Mouse (Mus musculus): ENCODE measurements around the gene Gadl1. TPM values are rescaled to one million over a fixed set of nuclear protein-coding genes. Genes with fewer than 3 reads are reported as not detected.

Gene Gadl1
- polyA plus RNA-seq, 1 experiment from 2014 or later, result 0.60 TPM

DNA sequence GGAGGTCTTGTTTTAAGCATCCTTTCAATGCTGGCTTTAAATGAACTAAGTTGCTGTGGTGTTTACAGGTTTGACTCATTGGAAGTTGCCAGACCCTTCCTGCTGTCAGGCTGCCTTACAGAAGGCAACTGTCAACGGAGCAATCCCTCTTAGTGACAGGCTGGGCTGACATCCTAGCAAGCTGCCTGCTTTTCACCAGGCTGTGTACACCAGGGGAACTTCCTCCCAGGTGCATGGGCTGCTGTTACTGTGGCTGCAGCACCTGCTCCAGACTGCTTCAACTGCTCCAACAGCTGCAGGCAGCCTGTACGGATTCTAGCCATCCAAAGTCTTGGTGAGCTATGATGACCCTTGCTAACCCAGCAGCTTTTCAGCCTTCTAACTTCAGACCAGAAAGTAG lies 167.7 kb downstream of the Gadl1 start:
- Histone ChIP-seq H3K36me3 (no peaks in the 10 kb centered on the region), H3K4me2 (replicated peaks) (no peak overlapping the region), H3K9me3 (no peaks in the 10 kb centered on the region), H3K9ac (no peak overlapping the region), H3K4me3 (no peak overlapping the region), H3K27ac (no peak overlapping the region), H3K4me1 (0 out of 2 replicates have a peak, but pooled peaks cover 3% of the 10 kb centered on the region), H3K27me3 (no peaks in the 10 kb centered on the region)
- ATAC-seq (ENCODE audit: low FRiP score, low read depth), result no peak
- 47% methylated on average over 2 of the region's 2 CpGs for WGBS

DNA sequence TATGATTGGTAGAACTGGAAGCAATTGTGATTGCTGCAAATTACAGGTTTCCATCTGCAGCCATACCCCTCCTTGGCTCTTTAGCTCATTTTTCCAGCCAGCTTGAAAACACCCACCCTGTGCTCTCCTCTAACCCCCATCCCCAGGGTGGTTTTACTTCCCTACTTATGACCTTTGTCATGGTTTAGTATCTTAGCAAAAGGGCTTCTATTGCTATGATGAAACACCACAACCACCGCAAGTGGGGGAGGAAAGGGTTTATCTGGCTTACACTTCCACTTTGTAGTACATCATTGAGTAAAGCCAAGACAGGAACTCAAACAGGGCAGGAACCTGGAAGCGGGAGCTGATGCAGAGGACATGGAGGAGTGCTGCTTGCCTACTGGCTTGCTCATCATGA lies 168.2 kb downstream of the Gadl1 start:
- Histone ChIP-seq H3K27ac (no peak overlapping the region), H3K27me3 (no peaks in the 10 kb centered on the region), H3K36me3 (no peaks in the 10 kb centered on the region), H3K4me1 (0 out of 2 replicates have a peak, but pooled peaks cover 3% of the 10 kb centered on the region), H3K9me3 (no peaks in the 10 kb centered on the region), H3K4me3 (no peak overlapping the region), H3K4me2 (replicated peaks) (no peak overlapping the region), H3K9ac (no peak overlapping the region)
- ATAC-seq (ENCODE audit: low FRiP score, low read depth), result no peak
- WGBS, result 84% methylated on average over 2 of the region's 2 CpGs

DNA sequence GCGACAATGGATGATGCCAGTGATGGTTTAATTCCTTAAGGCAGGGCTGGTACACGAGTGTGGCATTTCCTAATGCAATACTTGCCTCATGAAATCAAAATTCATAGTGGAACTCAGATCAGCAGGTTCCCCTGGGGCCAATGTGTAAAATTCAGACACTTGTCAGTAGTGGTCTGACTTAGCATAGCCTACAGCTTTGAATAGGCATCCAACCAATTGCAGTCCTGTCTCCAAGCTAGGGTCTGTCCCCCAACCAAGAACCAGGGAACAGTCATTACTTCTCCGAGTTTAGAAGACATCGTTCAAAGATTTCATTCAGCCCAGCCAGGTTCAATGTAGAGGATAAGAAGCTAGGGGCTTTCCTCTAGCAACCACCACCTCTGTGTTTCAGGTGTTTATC lies 172.5 kb downstream of the Gadl1 start:
- Histone ChIP-seq H3K4me1 (0 out of 2 replicates have a peak, but pooled peaks cover 3% of the 10 kb centered on the region), H3K27ac (no peak overlapping the region), H3K36me3 (no peaks in the 10 kb centered on the region), H3K27me3 (no peaks in the 10 kb centered on the region), H3K4me3 (no peak overlapping the region), H3K4me2 (replicated peaks) (no peak overlapping the region), H3K9ac (no peak overlapping the region), H3K9me3 (no peaks in the 10 kb centered on the region)
- ATAC-seq (ENCODE audit: low FRiP score, low read depth), result no peak
- 84% methylated on average over 4 of the region's 4 CpGs for WGBS

DNA sequence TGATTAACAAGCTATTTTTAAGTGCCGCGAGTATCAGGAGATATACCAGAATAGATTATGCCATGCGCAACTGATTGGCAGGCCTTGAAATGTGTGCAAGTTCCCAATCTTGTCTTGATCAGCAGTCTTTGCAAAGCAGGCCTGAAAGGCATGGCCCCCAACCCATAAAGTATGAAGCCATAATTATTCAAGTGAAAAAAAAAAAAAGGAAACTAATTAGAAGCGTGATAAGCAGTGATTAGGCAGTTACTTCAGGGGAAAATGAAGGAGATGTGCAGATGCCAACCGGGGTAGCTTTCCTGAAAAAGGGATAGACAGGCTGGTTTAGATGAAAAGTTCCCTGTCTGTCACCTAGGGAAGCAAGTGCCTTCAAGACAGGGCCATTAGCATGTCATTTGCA lies 174.0 kb downstream of the Gadl1 start:
- no peak for ATAC-seq (ENCODE audit: low FRiP score, low read depth)
- Histone ChIP-seq H3K4me2 (replicated peaks) (no peak overlapping the region), H3K4me3 (no peak overlapping the region), H3K4me1 (no peaks in the 10 kb centered on the region), H3K36me3 (peaks cover 5% of the 10 kb centered on the region; the same call in 1 of the 2 replicates), H3K9me3 (no peaks in the 10 kb centered on the region), H3K9ac (no peak overlapping the region), H3K27me3 (no peaks in the 10 kb centered on the region), H3K27ac (no peak overlapping the region)
- 89% methylated on average over 5 of the region's 5 CpGs for WGBS

DNA sequence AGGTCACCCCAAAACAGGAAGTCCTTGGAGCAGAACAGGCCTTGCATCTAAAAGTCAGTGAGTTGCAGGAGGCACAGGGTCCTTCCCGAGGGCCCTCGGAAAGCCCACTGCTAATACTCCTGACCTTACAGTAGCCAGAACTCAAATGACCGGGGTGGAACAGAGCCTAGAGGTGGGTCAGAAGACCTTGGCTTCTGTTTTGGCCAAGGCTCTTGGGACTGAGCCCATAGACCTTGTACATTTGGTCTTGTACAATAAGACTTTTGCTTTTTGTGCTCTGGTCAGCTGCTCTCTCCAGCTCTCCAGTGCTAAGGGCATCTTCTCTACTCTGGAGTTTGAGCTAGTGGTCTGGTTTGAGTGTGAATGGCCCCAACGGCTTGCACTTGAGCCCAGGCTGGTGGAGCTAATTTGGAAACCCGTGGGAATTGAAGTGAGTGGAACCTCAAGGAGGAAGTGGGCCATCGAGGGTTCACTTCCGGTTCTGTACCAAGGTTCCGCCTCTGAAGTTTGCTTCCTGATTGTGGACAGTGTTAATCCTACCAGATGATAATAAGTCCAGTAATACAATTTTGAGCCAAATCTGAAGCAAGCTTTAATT lies 174.6 kb downstream of the Gadl1 start:
- no peak for ATAC-seq (ENCODE audit: low FRiP score, low read depth)
- H3K27me3 ChIP-seq, result no peaks in the 10 kb centered on the region

DNA sequence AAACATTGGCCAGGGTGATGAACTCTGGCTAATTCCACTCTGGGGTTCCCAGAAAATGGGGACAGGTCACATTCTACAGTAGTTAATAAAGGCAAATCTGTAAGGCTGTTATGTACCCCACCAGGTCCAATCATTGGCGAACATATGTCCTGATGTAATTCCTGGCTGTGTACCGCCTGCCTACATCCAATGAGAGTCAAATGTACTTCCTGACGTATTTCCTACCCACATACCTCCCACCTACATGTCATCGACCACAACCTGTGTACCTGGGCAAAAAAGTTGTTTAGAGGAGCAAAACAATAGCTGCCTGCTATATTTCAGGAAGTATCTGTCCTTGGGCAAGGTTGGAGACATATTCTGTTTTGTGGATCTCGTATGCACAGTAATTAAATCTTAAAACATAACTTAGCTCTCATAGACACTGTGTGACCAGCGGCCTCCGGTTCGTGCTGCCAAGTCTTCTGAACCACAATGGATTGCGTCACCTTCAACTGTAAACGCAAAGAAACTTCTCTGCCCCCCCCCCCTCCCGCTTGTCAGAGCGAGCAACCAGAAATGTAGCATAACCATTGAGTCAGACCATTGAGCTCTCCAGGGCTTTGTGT lies 175.2 kb downstream of the Gadl1 start:
- ATAC-seq (ENCODE audit: low FRiP score, low read depth), result no peak
- Histone ChIP-seq H3K4me3 (no peak overlapping the region), H3K36me3 (peaks cover 16% of the 10 kb centered on the region)

More for the DNA sequence above, 174.6 kb downstream of the Gadl1 start:
- Histone ChIP-seq H3K4me2 (replicated peaks) (no peak overlapping the region), H3K9me3 (no peaks in the 10 kb centered on the region), H3K9ac (no peak overlapping the region), H3K4me1 (no peaks in the 10 kb centered on the region), H3K27ac (no peak overlapping the region), H3K36me3 (peaks cover 10% of the 10 kb centered on the region), H3K4me3 (no peak overlapping the region)
- WGBS, result 86% methylated on average over 8 of the region's 8 CpGs

DNA sequence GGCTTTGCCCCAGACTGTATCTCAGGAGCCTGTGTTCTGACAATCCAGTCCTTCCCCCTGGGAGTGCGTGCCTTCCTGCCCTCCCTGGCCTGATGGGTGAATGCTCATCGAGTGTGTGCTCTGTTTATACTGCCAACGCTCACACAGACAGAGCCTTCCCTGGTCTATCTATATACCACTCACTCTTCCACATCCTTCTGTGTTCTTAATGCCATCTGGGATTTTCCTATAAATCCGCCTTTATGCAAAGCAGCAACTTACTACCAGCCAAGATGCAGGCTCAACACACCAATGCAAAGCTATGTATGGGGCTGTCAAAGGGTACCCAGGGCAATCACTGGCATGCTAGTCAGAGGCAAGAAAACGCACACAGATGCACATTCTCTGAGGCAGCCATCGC lies 176.7 kb downstream of the Gadl1 start:
- Histone ChIP-seq H3K27ac (no peak overlapping the region), H3K27me3 (no peaks in the 10 kb centered on the region), H3K4me3 (no peak overlapping the region), H3K4me1 (no peaks in the 10 kb centered on the region), H3K36me3 (peaks cover 32% of the 10 kb centered on the region), H3K9me3 (no peaks in the 10 kb centered on the region), H3K9ac (no peak overlapping the region), H3K4me2 (replicated peaks) (no peak overlapping the region)
- 87% methylated on average over 6 of the region's 6 CpGs for WGBS
- no peak for ATAC-seq (ENCODE audit: low FRiP score, low read depth)

More for the DNA sequence above, 175.2 kb downstream of the Gadl1 start:
- Histone ChIP-seq H3K9me3 (no peaks in the 10 kb centered on the region), H3K4me2 (replicated peaks) (no peak overlapping the region), H3K4me1 (no peaks in the 10 kb centered on the region), H3K27me3 (no peaks in the 10 kb centered on the region), H3K9ac (no peak overlapping the region), H3K27ac (no peak overlapping the region)
- 92% methylated on average over 12 of the region's 12 CpGs for WGBS

DNA sequence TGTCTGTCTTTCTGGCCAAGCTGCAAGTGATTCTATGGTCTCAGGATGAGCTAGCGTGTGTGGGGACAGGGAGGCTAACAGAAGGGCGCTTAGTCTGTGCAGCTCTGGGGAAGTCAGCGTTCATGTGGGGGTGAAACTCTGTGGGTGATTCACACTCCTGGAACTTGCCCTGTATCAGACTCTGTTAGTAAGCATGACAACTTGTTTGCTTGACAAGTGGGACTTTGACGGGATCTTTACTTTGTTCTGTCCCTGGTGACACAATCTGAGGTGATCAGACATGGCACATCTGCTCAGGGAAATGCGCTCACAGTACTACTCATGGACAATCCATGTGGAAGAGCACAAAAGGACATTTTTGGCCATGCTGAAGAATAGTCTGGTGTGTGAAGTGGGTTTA lies 178.0 kb downstream of the Gadl1 start:
- Histone ChIP-seq H3K27ac (no peak overlapping the region), H3K4me3 (no peak overlapping the region), H3K9me3 (no peaks in the 10 kb centered on the region), H3K9ac (no peak overlapping the region), H3K4me1 (peaks cover 5% of the 10 kb centered on the region; the same call in 1 of the 2 replicates), H3K27me3 (no peaks in the 10 kb centered on the region), H3K36me3 (peaks cover 42% of the 10 kb centered on the region), H3K4me2 (replicated peaks) (no peak overlapping the region)
- WGBS, result 96% methylated on average over 5 of the region's 5 CpGs
- ATAC-seq (ENCODE audit: low FRiP score, low read depth), result no peak

DNA sequence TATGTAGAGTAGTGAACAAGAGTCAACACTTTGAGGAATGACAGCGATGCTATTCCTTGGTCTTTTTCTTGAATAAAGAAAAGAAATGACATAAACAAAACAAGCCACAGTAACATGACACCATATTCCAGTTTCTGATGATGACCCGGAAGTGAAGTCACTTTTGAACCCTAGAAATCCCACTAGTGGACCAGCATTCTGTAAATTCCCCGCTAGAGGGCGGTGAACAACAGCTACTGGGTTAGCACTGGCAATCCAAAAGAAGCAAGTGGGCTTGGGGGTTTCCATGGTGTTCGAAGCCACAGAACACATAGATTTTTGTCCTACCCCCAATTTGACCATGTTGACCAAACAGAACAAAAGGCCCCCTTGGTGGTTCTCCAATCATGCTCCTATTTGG lies 178.6 kb downstream of the Gadl1 start:
- ATAC-seq (ENCODE audit: low FRiP score, low read depth), result no peak

DNA sequence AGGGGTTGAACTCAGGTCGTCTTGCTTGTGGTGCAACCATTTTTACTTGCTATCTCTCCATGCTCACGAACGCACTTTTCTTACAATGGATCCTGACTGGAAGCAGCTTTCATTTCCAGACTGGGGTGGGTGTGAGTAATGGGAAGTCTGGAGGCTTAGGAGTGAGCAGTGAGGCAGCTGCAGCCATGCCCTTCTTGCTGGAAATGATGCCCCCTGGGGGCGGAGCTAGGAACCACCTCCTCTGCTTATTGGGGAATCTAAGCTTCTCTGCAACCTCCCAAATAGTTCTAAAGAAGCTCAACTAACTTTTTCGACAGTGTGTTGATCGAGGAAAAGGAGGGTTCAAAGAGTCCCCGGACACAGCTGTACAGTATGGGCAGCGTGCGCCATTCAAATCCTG lies 179.7 kb downstream of the Gadl1 start:
- Histone ChIP-seq H3K36me3 (peaks cover 56% of the 10 kb centered on the region), H3K9ac (no peak overlapping the region)

More for the DNA sequence above, 178.6 kb downstream of the Gadl1 start:
- no peak overlapping the region for H3K27ac ChIP-seq
- H3K36me3 ChIP-seq, result peaks cover 49% of the 10 kb centered on the region
- H3K4me2 ChIP-seq (replicated peaks), result no peak overlapping the region
- no peak overlapping the region for H3K9ac ChIP-seq
- WGBS, result 30% methylated on average over 5 of the region's 5 CpGs
- H3K4me1 ChIP-seq, result peaks cover 11% of the 10 kb centered on the region
- H3K27me3 ChIP-seq, result no peaks in the 10 kb centered on the region
- H3K4me3 ChIP-seq, result no peak overlapping the region
- no peaks in the 10 kb centered on the region for H3K9me3 ChIP-seq

DNA sequence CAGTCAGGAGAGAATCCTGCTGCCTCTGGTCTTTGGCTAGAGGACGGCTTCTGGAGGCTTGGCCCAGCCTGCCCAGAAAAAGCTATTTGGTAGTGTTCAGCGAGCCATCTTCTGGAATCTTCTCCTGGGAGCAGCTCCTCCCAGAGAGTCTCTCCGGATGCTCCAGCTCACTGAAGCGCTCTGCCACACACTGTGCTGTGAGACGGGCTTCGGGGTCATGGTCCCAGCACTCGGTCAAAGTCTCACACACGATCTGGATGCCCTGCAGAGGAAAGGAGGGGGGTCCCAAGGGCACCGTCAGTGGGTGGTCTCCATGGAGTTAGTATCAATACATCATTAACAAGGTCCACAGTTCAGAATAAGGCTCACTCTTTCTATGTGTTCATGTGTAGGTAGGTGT lies 181.0 kb downstream of the Gadl1 start:
- H3K9me3 ChIP-seq, result no peaks in the 10 kb centered on the region
- 94% methylated on average over 9 of the region's 9 CpGs for WGBS
- no peak overlapping the region for H3K4me2 ChIP-seq (replicated peaks)
- H3K36me3 ChIP-seq, result peaks cover 64% of the 10 kb centered on the region
- no peak overlapping the region for H3K9ac ChIP-seq
- no peak overlapping the region for H3K4me3 ChIP-seq
- ATAC-seq (ENCODE audit: low FRiP score, low read depth), result no peak
- H3K27me3 ChIP-seq, result no peaks in the 10 kb centered on the region
- no peak overlapping the region for H3K27ac ChIP-seq
- peaks cover 14% of the 10 kb centered on the region for H3K4me1 ChIP-seq

More for the DNA sequence above, 179.7 kb downstream of the Gadl1 start:
- Histone ChIP-seq H3K4me2 (replicated peaks) (no peak overlapping the region), H3K4me1 (peaks cover 14% of the 10 kb centered on the region), H3K27ac (no peak overlapping the region), H3K27me3 (no peaks in the 10 kb centered on the region), H3K4me3 (no peak overlapping the region), H3K9me3 (no peaks in the 10 kb centered on the region)
- ATAC-seq (ENCODE audit: low FRiP score, low read depth), result no peak
- WGBS, result 90% methylated on average over 9 of the region's 9 CpGs

DNA sequence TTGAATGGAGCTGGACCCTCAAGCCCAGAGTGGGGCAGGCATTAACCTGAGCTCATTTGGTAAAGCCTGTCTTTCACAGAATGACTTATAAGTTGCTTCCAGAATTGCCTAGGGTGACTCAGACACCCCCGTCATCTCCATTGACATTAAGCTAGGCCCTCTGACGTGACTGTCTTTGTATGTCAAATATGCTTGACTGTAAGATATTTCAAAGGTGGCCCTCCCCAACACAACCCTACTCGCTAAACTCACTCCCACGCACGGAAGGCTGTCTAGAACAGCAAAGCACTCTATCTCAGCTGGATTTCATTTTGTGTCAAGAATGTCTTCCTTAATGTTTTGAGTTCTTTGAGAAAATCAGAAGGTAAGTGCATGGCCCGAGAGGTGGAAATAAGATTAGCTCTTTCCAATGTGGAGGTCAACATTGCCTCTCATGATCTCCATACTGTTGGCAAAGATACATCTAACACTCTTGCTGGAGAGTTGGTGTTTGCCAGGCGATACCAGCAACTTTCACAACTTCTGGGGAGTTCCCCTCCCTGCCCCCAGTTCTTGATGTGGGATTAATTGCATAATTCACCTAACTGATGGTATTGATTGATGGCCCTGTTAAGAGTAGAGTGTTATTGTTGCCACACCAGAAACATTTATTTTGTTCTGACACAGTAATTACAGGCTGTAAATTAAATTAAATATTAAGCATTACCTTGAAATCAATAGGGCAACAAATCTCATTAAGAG lies 182.0 kb downstream of the Gadl1 start:
- H3K9me3 ChIP-seq, result no peaks in the 10 kb centered on the region
- no peak overlapping the region for H3K4me2 ChIP-seq (replicated peaks)
- H3K27ac ChIP-seq, result no peak overlapping the region
- 86% methylated on average over 7 of the region's 7 CpGs for WGBS
- no peak overlapping the region for H3K4me3 ChIP-seq
- peaks cover 14% of the 10 kb centered on the region for H3K4me1 ChIP-seq
- H3K27me3 ChIP-seq, result no peaks in the 10 kb centered on the region
- H3K9ac ChIP-seq, result no peak overlapping the region
- peaks cover 71% of the 10 kb centered on the region for H3K36me3 ChIP-seq
- no peak for ATAC-seq (ENCODE audit: low FRiP score, low read depth)

Measured in limb, embryonic 13.5 days (tissue).